Mouse (Mus musculus): Measurements from ENCODE around the gene Ssbp4. TPM values are rescaled to one million over a fixed set of nuclear protein-coding genes. Genes with fewer than 3 reads are reported as not detected.

Gene Ssbp4
- total RNA-seq (2021), result 100 to 1,000 TPM; 242 to 257 TPM

GRCm38 (mm10) chr8:70608749-70609367 is at the start of gene Ssbp4:
Gene Ssbp4 (minus strand): TSS chr8:70608872.
- DNase-seq (ENCODE audit: low spot score in 2 of 2), result no peak
- intact Hi-C loops (cut with DNase I), result loop anchor here (1.0 kb wide), 1 partner anchor 15 kb away; the partner anchor contains the start of gene Isyna1

GRCm38 (mm10) chr8:70657739-70658138 is 49.1 kb upstream of the Ssbp4 start:
- DNase-seq (ENCODE audit: low spot score in 2 of 2), result no peak
- intact Hi-C loops (cut with DNase I), result no loop called here

GRCm38 (mm10) chr8:70657214-70657613 is 48.5 kb upstream of the Ssbp4 start:
- no peak for DNase-seq (ENCODE audit: low spot score in 2 of 2)
- intact Hi-C loops (cut with DNase I), result no loop called here

GRCm38 (mm10) chr8:70656193-70656790 is 47.6 kb upstream of the Ssbp4 start:
- intact Hi-C loops (cut with DNase I), result no loop called here
- DNase-seq (ENCODE audit: low spot score in 2 of 2), result no peak

- DNase-seq (ENCODE audit: low spot score in 2 of 2), result no peak
- intact Hi-C loops (cut with DNase I), result no loop called here
Observed at GRCm38 (mm10) chr8:70655469-70655868, 46.8 kb upstream of the Ssbp4 start.

- intact Hi-C loops (cut with DNase I), result no loop called here
- no peak for DNase-seq (ENCODE audit: low spot score in 2 of 2)
Observed at GRCm38 (mm10) chr8:70654121-70654520, 45.4 kb upstream of the Ssbp4 start.

- intact Hi-C loops (cut with DNase I), result no loop called here
- DNase-seq (ENCODE audit: low spot score in 2 of 2), result no peak
Observed at GRCm38 (mm10) chr8:70653226-70653625, 44.6 kb upstream of the Ssbp4 start.

- no peak for DNase-seq (ENCODE audit: low spot score in 2 of 2)
- intact Hi-C loops (cut with DNase I), result no loop called here
Observed at GRCm38 (mm10) chr8:70650351-70650750, 41.7 kb upstream of the Ssbp4 start.

GRCm38 (mm10) chr8:70649324-70649723 is 40.7 kb upstream of the Ssbp4 start:
- intact Hi-C loops (cut with DNase I), result no loop called here

GRCm38 (mm10) chr8:70648921-70649320 is 40.2 kb upstream of the Ssbp4 start:
- DNase-seq (ENCODE audit: low spot score in 2 of 2), result no peak
- intact Hi-C loops (cut with DNase I), result no loop called here

More at GRCm38 (mm10) chr8:70649324-70649723, 40.7 kb upstream of the Ssbp4 start:
- no peak for DNase-seq (ENCODE audit: low spot score in 2 of 2)

GRCm38 (mm10) chr8:70648164-70648442 is 39.4 kb upstream of the Ssbp4 start:
- DNase-seq (ENCODE audit: low spot score in 2 of 2), result no peak
- intact Hi-C loops (cut with DNase I), result no loop called here

GRCm38 (mm10) chr8:70647343-70648163 is 38.9 kb upstream of the Ssbp4 start:
- intact Hi-C loops (cut with DNase I), result no loop called here
- no peak for DNase-seq (ENCODE audit: low spot score in 2 of 2)

GRCm38 (mm10) chr8:70646775-70647174 is 38.1 kb upstream of the Ssbp4 start:
- DNase-seq (ENCODE audit: low spot score in 2 of 2), result no peak
- intact Hi-C loops (cut with DNase I), result no loop called here

GRCm38 (mm10) chr8:70646369-70646768 is 37.7 kb upstream of the Ssbp4 start:
- no peak for DNase-seq (ENCODE audit: low spot score in 2 of 2)
- intact Hi-C loops (cut with DNase I), result no loop called here

- intact Hi-C loops (cut with DNase I), result no loop called here
- DNase-seq (ENCODE audit: low spot score in 2 of 2), result no peak
Observed at GRCm38 (mm10) chr8:70645501-70646224, 37.0 kb upstream of the Ssbp4 start.

GRCm38 (mm10) chr8:70644065-70644464 is 35.4 kb upstream of the Ssbp4 start:
- intact Hi-C loops (cut with DNase I), result no loop called here
- DNase-seq (ENCODE audit: low spot score in 2 of 2), result no peak

- intact Hi-C loops (cut with DNase I), result no loop called here
Observed at GRCm38 (mm10) chr8:70643019-70643418, 34.3 kb upstream of the Ssbp4 start.

GRCm38 (mm10) chr8:70638752-70639151 is 30.1 kb upstream of the Ssbp4 start:
- no peak for DNase-seq (ENCODE audit: low spot score in 2 of 2)
- intact Hi-C loops (cut with DNase I), result no loop called here

More at GRCm38 (mm10) chr8:70643019-70643418, 34.3 kb upstream of the Ssbp4 start:
- DNase-seq (ENCODE audit: low spot score in 2 of 2), result no peak

GRCm38 (mm10) chr8:70636838-70637237 is 28.2 kb upstream of the Ssbp4 start:
- no peak for DNase-seq (ENCODE audit: low spot score in 2 of 2)
- intact Hi-C loops (cut with DNase I), result no loop called here

- intact Hi-C loops (cut with DNase I), result no loop called here
- DNase-seq (ENCODE audit: low spot score in 2 of 2), result no peak
Observed at GRCm38 (mm10) chr8:70635527-70635926, 26.9 kb upstream of the Ssbp4 start.
